Mouse (Mus musculus) embryonic facial prominence, embryonic 11.5 days (tissue): ENCODE results near the gene Ctnna2. TPM values are rescaled to one million over a fixed set of nuclear protein-coding genes. Genes with fewer than 3 reads are reported as not detected.

Experiments
- ATAC-seq: fragments of 200-750 bp; cut with Nextera tagmentation; replicated peaks from 2 replicates; pipeline ENCODE4 v1.8.0; 2017; ENCODE audit warnings: low read depth; ENCODE audit not compliant: insufficient number of reproducible peaks, low FRiP score, low TSS enrichment
- DNase-seq: peaks from one replicate; pipeline ENCODE4 v3.0.0-alpha.2; 2015; ENCODE audit warnings: low spot score
- H3K27ac ChIP-seq: fragments of 300-500 bp; sonication (generic); replicated peaks from 2 replicates; pipeline ENCODE4 v1.5.1; 2014; ENCODE audit warnings: mild to moderate bottlenecking, low read depth, low read length, control low read depth
- H3K27me3 ChIP-seq: fragments of 300-500 bp; sonication (generic); 2 replicates; pipeline ENCODE4 v1.6.1; 2014; ENCODE audit warnings: mild to moderate bottlenecking, low read length, moderate library complexity, mixed read lengths; ENCODE audit not compliant: control insufficient read depth, insufficient read depth
- H3K36me3 ChIP-seq: fragments of 300-500 bp; sonication (generic); replicated peaks from 2 replicates; pipeline ENCODE4 v1.6.1; 2014; ENCODE audit warnings: low read depth, mild to moderate bottlenecking, low read length, moderate library complexity, mixed read lengths; ENCODE audit not compliant: control insufficient read depth, insufficient read depth
- H3K4me1 ChIP-seq: fragments of 300-500 bp; sonication (generic); 2 replicates; pipeline ENCODE4 v1.6.1; 2014; ENCODE audit warnings: low read length, mixed read lengths; ENCODE audit not compliant: control insufficient read depth, insufficient read depth
- H3K4me2 ChIP-seq: fragments of 300-500 bp; sonication (generic); 2 replicates; pipeline ENCODE4 v1.6.1; 2014; ENCODE audit warnings: low read depth, mild to moderate bottlenecking, control low read depth, low read length, moderate library complexity
- H3K4me3 ChIP-seq: fragments of 300-500 bp; sonication (generic); 2 replicates; pipeline ENCODE4 v1.5.1; 2014; ENCODE audit warnings: low read depth, low read length, control low read depth
- H3K9ac ChIP-seq: fragments of 300-500 bp; sonication (generic); replicated peaks from 2 replicates; pipeline ENCODE4 v1.6.1; 2014; ENCODE audit warnings: mild to moderate bottlenecking, control low read depth, low read length
- H3K9me3 ChIP-seq: fragments of 300-500 bp; sonication (generic); replicated peaks from 2 replicates; pipeline ENCODE4 v1.6.1; 2016; ENCODE audit warnings: mild to moderate bottlenecking, low read length, inconsistent platforms, mixed read lengths; ENCODE audit not compliant: control insufficient read depth
- WGBS: fragments of 180-500 bp; shearing (Covaris S2); extraction: QIAGEN DNeasy Blood & Tissue Kit; methylation state at CpG from one replicate; pipeline ENCODE4 v1.1.7; 2014; 5-methylcytosine and 5-hydroxymethylcytosine counted together
- polyA plus RNA-seq: library from polyadenylated mRNA; unstranded; fragments of >200 nt; fragmentation: Nextera tagmentation; extraction: Ambion mirVana; gene quantifications from 2 replicates; pipeline ENCODE4 v1.2.1, GENCODE M21; 2014

Gene Ctnna2
- polyA plus RNA-seq, 1 experiment from 2014 or later = 13.7 TPM

GRCm38 (mm10) chr6:77098540-77098939 lies 881.0 kb downstream of the Ctnna2 start:
- 91% methylated on average over 1 of the region's 1 CpGs for WGBS
- no peak for DNase-seq
- no peak overlapping the region for H3K27ac ChIP-seq

GRCm38 (mm10) chr6:77075396-77076376 lies 903.8 kb downstream of the Ctnna2 start:
- Histone ChIP-seq H3K4me2 (no peak overlapping the region), H3K36me3 (no peaks in the 10 kb centered on the region), H3K4me1 (no peaks in the 10 kb centered on the region), H3K27me3 (no peaks in the 10 kb centered on the region), H3K9me3 (no peaks in the 10 kb centered on the region), H3K27ac (no peak overlapping the region), H3K4me3 (no peak overlapping the region), H3K9ac (no peak overlapping the region)
- DNase-seq (peak; percentile 3), ATAC-seq (peak; percentile 93)
- 44% methylated on average over 14 of the region's 14 CpGs for WGBS

More at GRCm38 (mm10) chr6:77098540-77098939, 881.0 kb downstream of the Ctnna2 start:
- no peak overlapping the region for H3K4me2 ChIP-seq
- no peaks in the 10 kb centered on the region for H3K36me3 ChIP-seq
- H3K4me1 ChIP-seq = no peaks in the 10 kb centered on the region
- no peak overlapping the region for H3K9ac ChIP-seq
- no peak for ATAC-seq
- H3K27me3 ChIP-seq = no peaks in the 10 kb centered on the region
- H3K4me3 ChIP-seq = no peak overlapping the region
- H3K9me3 ChIP-seq = no peaks in the 10 kb centered on the region

GRCm38 (mm10) chr6:77069595-77069994 lies 909.9 kb downstream of the Ctnna2 start:
- no peak overlapping the region for H3K27ac ChIP-seq
- no peaks in the 10 kb centered on the region for H3K4me1 ChIP-seq
- no peaks in the 10 kb centered on the region for H3K36me3 ChIP-seq
- DNase-seq (no peak), ATAC-seq (no peak)
- H3K9ac ChIP-seq = no peak overlapping the region
- H3K4me3 ChIP-seq = no peak overlapping the region
- H3K27me3 ChIP-seq = no peaks in the 10 kb centered on the region
- no peak overlapping the region for H3K4me2 ChIP-seq
- H3K9me3 ChIP-seq = no peaks in the 10 kb centered on the region
- 63% methylated on average over 3 of the region's 3 CpGs for WGBS

GRCm38 (mm10) chr6:77050690-77051089 lies 928.8 kb downstream of the Ctnna2 start:
- no peak overlapping the region for H3K27ac ChIP-seq
- H3K4me3 ChIP-seq = no peak overlapping the region
- no peaks in the 10 kb centered on the region for H3K36me3 ChIP-seq
- DNase-seq = no peak
- WGBS = 49% methylated on average over 3 of the region's 3 CpGs
- no peaks in the 10 kb centered on the region for H3K9me3 ChIP-seq
- H3K27me3 ChIP-seq = no peaks in the 10 kb centered on the region
- no peak overlapping the region for H3K9ac ChIP-seq
- no peak overlapping the region for H3K4me2 ChIP-seq
- peak; percentile 65; the same call in 1 of the 2 replicates for ATAC-seq
- no peaks in the 10 kb centered on the region for H3K4me1 ChIP-seq

GRCm38 (mm10) chr6:77050193-77050592 lies 929.3 kb downstream of the Ctnna2 start:
- no peak overlapping the region for H3K9ac ChIP-seq
- DNase-seq (no peak), ATAC-seq (no peak)
- H3K27me3 ChIP-seq = no peaks in the 10 kb centered on the region
- H3K27ac ChIP-seq = no peak overlapping the region
- H3K4me1 ChIP-seq = no peaks in the 10 kb centered on the region
- no peak overlapping the region for H3K4me3 ChIP-seq
- H3K4me2 ChIP-seq = no peak overlapping the region
- 80% methylated on average over 2 of the region's 2 CpGs for WGBS
- H3K36me3 ChIP-seq = no peaks in the 10 kb centered on the region
- no peaks in the 10 kb centered on the region for H3K9me3 ChIP-seq

GRCm38 (mm10) chr6:77047568-77047967 lies 931.9 kb downstream of the Ctnna2 start:
- Histone ChIP-seq H3K9ac (no peak overlapping the region), H3K36me3 (no peaks in the 10 kb centered on the region), H3K4me2 (no peak overlapping the region), H3K4me3 (no peak overlapping the region), H3K4me1 (no peaks in the 10 kb centered on the region), H3K27ac (no peak overlapping the region), H3K27me3 (no peaks in the 10 kb centered on the region), H3K9me3 (no peaks in the 10 kb centered on the region)
- ATAC-seq (no peak), DNase-seq (no peak)
- WGBS = 68% methylated on average over 1 of the region's 1 CpGs

- no peak for DNase-seq
- no peak for ATAC-seq
- Histone ChIP-seq H3K4me3 (no peak overlapping the region), H3K4me2 (no peak overlapping the region), H3K9ac (no peak overlapping the region), H3K36me3 (no peaks in the 10 kb centered on the region), H3K9me3 (no peaks in the 10 kb centered on the region), H3K27me3 (no peaks in the 10 kb centered on the region), H3K27ac (no peak overlapping the region), H3K4me1 (no peaks in the 10 kb centered on the region)
Measured at GRCm38 (mm10) chr6:77025066-77025465, 954.4 kb downstream of the Ctnna2 start.

GRCm38 (mm10) chr6:77013194-77013593 lies 966.3 kb downstream of the Ctnna2 start:
- no peak overlapping the region for H3K4me2 ChIP-seq
- 75% methylated on average over 2 of the region's 2 CpGs for WGBS
- no peak overlapping the region for H3K9ac ChIP-seq
- H3K4me1 ChIP-seq = no peaks in the 10 kb centered on the region
- no peaks in the 10 kb centered on the region for H3K27me3 ChIP-seq
- no peaks in the 10 kb centered on the region for H3K36me3 ChIP-seq
- H3K4me3 ChIP-seq = no peak overlapping the region
- DNase-seq (no peak), ATAC-seq (no peak)
- no peak overlapping the region for H3K27ac ChIP-seq
- H3K9me3 ChIP-seq = no peaks in the 10 kb centered on the region
